Mouse (Mus musculus) A20 (cell line): ENCODE data around the gene Mettl26.
A peak's percentile ranks its signal among the peaks of the same experiment; 100 is the strongest.
"Not testable (repeated sequence)": the region's sequence is repeated elsewhere in the genome, so short reads cannot be mapped to it uniquely, and the experiment has no call there.

ENCODE experiments used
- DNase-seq: peaks from one replicate; pipeline ENCODE4 v3.0.0-alpha.2; 2011; ENCODE audit warnings: low read depth, low spot score

Mettl26 gene

GRCm38 (mm10) chr17:25868601-25869191 is 6.2 kb upstream of the Mettl26 start, which contains the start of gene Mcrip2:
TSS of gene Mcrip2 (minus strand) at chr17:25868764.
- DNase-seq = peak; percentile 80

GRCm38 (mm10) chr17:25869498-25869897 is 5.4 kb upstream of the Mettl26 start:
- DNase-seq = no peak

- no peak for DNase-seq
These were observed 4.9 kb upstream of the Mettl26 start for GRCm38 (mm10) chr17:25869954-25870353.

DNA sequence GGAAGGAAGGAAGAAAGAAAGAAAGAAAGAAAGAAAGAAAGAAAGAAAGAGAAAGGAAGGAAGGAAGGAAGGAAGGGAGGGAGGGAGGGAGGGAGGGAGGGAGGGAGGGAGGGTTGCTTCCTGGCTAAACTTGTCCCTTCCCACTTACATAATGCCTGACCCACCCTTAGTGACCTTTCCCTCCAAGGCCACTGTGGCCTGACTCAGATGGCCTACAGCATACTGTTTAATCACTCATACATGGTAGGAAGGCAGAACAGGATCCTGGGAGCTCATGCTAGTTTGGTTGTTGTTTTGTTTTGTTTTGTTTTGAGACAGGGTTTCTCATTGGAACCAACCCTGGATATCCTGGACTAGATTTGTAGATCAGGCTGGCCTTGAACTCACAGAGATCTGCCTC is 3.3 kb upstream of the Mettl26 start:
- not testable (repeated sequence) for DNase-seq

GRCm38 (mm10) chr17:25872676-25873075 is 2.2 kb upstream of the Mettl26 start:
- DNase-seq = no peak

GRCm38 (mm10) chr17:25873405-25874147 is 1.3 kb upstream of the Mettl26 start:
- no peak for DNase-seq

GRCm38 (mm10) chr17:25874148-25874720 is 640 bp upstream of the Mettl26 start:
- no peak for DNase-seq

GRCm38 (mm10) chr17:25875171-25876136 is 580 bp downstream of the Mettl26 start:
- DNase-seq = peak; percentile 94

DNA sequence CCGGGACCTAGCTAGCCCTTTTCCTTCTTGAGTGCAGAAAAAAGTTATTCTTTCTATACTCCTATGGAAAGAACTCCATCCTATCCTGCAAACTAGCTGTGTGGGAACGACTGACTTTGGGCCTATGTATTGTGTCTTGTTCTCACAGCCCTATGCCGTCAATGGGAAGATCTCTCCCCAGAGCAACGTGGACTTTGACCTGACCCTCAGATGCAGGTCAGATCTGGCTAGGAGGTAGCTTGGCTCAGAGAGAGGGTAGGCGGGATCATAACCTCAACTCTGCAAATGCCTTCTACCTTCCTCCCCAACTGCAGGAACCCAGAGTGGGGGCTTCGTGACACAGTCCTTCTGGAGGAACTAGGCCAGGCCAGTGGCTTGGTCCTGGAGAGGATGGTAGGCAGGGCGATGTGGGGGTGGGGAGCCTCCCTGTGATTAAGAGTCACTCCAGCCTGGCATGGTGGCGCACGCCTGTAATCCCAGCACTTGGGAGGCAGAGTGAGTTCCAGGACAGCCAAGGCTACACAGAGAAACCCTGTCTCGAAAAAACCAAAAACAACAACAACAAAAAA is 1.6 kb downstream of the Mettl26 start:
- no peak for DNase-seq

- DNase-seq = no peak
These were observed 2.2 kb downstream of the Mettl26 start for GRCm38 (mm10) chr17:25877025-25877424.

GRCm38 (mm10) chr17:25877741-25878610 is 3.1 kb downstream of the Mettl26 start:
- DNase-seq = no peak

GRCm38 (mm10) chr17:25878611-25879180 is 3.8 kb downstream of the Mettl26 start:
- no peak for DNase-seq

- DNase-seq = no peak
These were observed 4.4 kb downstream of the Mettl26 start for GRCm38 (mm10) chr17:25879261-25879660.

DNA sequence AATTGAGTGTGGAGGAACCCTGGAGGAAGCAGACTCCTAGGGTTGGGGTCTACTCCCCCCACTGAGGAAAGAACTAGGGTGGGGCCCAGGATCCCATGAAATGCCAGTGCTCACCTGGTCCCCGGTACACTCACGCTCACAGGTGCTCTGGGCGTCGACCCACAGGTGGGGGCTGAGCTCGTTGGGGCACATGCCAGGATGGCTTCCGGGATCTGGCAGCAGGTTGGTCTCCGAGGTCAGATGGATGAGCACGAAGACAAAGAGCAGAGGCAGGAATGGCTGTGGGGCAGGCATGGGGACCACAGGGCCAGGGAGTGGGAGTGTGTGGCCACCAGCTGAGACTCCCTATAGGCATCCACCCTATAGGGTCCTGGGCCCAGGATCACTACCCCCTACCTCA is 4.9 kb downstream of the Mettl26 start:
- DNase-seq = no peak

DNA sequence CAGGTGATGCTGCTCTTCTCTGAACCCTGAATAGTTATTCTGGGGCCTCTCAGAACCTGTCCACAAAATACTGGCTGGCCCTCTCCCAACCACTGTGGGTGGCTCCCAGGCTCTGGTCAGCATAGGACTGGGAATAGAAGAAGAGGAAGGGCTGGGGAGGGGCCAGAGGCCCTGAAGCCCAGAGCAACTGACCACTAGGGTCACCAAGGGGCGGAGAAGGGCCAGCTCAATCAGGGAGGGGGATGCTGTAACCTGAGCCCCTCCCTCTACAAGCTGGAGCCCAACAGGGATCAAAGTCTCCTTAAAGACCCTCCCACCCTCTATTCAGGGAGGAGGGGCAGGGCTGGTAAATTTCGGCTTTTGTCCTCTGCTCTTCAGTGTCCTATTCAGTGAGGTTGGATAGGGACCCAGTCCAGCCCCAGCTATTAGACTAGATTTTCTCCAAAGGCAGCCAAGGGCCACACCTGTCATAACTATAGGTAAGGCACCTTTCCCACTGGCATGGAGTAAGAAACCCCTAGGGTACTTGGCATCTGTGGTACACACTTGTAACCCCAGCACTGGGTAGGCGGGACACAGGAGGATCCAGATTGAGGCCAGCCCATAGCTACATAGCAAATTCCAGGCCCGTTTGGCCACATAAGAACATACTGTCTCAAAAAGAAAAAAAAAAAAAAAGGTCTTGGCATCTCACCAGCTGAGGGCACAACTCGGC is 5.5 kb downstream of the Mettl26 start, which contains the start of gene Wfikkn1:
Gene Wfikkn1 (minus strand): TSS at position 663 of the 715 bp plus-strand sequence.
- DNase-seq = no peak

DNA sequence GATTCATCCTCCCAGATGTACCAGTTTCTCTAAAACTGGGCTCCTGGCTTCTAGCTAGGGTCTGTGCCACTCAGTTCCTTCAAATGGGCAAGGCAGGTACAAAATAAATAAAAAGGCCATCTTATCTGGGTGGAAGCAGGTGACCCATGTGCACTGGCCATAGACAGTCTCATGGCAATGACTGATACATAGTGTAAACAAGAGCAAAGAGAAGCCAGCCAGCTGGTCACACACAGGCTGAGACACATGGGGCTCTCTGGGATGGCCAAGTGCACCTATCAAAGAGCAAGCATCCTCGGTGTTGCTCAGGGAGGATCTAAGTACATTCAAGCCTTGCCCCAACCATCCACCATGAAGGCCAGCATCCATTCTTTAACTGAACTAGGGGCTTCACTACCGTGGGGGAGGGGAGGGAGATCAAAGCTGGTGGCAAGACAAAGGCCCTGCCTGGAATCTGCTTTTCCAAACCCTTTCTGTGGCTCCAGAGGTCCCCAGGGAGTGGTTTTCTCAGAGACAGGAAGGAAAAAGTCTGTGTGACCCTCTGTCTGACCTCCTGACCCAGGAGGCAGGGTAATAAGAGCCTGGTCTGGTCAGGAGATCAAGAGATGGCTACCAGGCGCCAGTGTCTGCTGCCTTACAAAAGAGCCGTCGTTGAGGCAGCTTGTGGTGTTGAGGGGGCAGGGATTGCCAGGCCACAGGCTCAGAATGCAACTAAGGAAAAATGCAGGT is 6.2 kb downstream of the Mettl26 start:
- no peak for DNase-seq

GRCm38 (mm10) chr17:25881691-25882090 is 6.8 kb downstream of the Mettl26 start:
- no peak for DNase-seq

DNA sequence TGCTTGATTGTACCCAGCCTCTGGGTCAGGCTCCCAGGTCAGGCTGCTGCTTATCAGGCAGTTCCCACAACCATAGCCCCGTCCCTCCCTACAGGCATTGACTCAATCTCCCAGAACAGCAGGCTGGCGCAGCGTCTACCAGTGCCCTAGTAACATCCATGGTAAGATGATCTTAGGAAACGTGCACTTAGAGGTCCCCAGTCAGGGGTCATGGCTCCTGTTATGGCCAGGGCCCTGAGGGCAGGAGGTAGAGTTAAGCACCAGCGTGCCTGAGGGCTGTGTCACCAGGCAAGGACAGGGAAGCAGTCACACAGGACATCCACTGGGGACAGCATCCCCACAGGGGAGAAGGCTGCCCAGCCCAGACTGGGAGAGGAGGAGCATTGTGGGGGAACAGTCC is 7.4 kb downstream of the Mettl26 start:
- no peak for DNase-seq

GRCm38 (mm10) chr17:25883268-25883667 is 8.4 kb downstream of the Mettl26 start:
- DNase-seq = no peak
